ENCODE assay signal across 8 mouse cellular contexts in genomic region chr6:124321481-124322475, GRCm38 (mm10). TPM values are rescaled to one million over a fixed set of nuclear protein-coding genes. Genes with fewer than 3 reads are reported as not detected.
A peak's percentile ranks its signal among the peaks of the same experiment; 100 is the strongest.
DNase-seq lines count a peak whose midpoint lies in the region; ATAC-seq and TF ChIP-seq lines count a peak whose summit lies in the region.

No protein-coding gene starts in this region.

- intact Hi-C loops in left cerebral cortex, adult 2 months (cut with DNase I): no loop called here

- TF ChIP-seq POLR2A in bone marrow macrophage, adult 2 months (IDR thresholded peaks at IDR 0.05; ENCODE audit: borderline replicate concordance, low read depth, low read length): no peak

- WGBS in kidney, postnatal 0 days: 69% methylated on average over 16 of the region's 16 CpGs
- WGBS in kidney, embryonic 15.5 days: 77% methylated on average over 16 of the region's 16 CpGs
- WGBS in hindbrain, postnatal 0 days: 69% methylated on average over 16 of the region's 16 CpGs

- no peak overlapping the region for H3K27ac ChIP-seq in kidney, postnatal 0 days
- H3K27ac ChIP-seq in kidney, embryonic 15.5 days: no peak overlapping the region
- 0 out of 2 replicates have a peak overlapping the region, but pooled peaks have one; percentile 10 for H3K27ac ChIP-seq in bone marrow macrophage, adult 2 months (ENCODE audit: insufficient read depth, low read depth, low read length)
- no peak overlapping the region for H3K27ac ChIP-seq in left cerebral cortex, adult 2 months
- no peak overlapping the region for H3K27ac ChIP-seq in hindbrain, postnatal 0 days

- ATAC-seq in kidney, postnatal 0 days (replicated peaks; ENCODE audit: low FRiP score, low read depth): 0 out of 2 replicates have a peak, but pooled peaks have one; percentile 36
- no peak for ATAC-seq in kidney, embryonic 15.5 days (replicated peaks; ENCODE audit: low FRiP score)
- no peak for ATAC-seq in hindbrain, postnatal 0 days

- peak; percentile 30 for DNase-seq in kidney, postnatal 0 days (ENCODE audit: low spot score)
- DNase-seq in left cerebral cortex, adult 2 months (ENCODE audit: extremely low spot score in 1 of 2, low spot score in 2 of 2): peak; percentile 56 to 64
- DNase-seq in spleen, postnatal 36 days (ENCODE audit: low spot score in 2 of 2): peak; percentile 21 to 25
- DNase-seq in hindbrain, postnatal 0 days (ENCODE audit: low spot score): no peak
- no peak for DNase-seq in adrenal gland, postnatal 25 days
- no peak for DNase-seq in lung, adult 18-20 months

- TF ChIP-seq CTCF in kidney, postnatal 0 days (IDR thresholded peaks at IDR 0.05; ENCODE audit: low read depth): no peak
- TF ChIP-seq CTCF in bone marrow macrophage, adult 2 months (IDR thresholded peaks at IDR 0.05; ENCODE audit: low read depth, low read length): no peak
- TF ChIP-seq CTCF in left cerebral cortex, adult 2 months (IDR thresholded peaks at IDR 0.05): no peak
- TF ChIP-seq CTCF in hindbrain, postnatal 0 days (IDR thresholded peaks at IDR 0.05; ENCODE audit: low read depth): no peak

- no peak overlapping the region for H3K9ac ChIP-seq in kidney, postnatal 0 days (ENCODE audit: low read depth, low read length)
- H3K9ac ChIP-seq in kidney, embryonic 15.5 days: no peak overlapping the region
- no peak overlapping the region for H3K9ac ChIP-seq in hindbrain, postnatal 0 days (replicated peaks; ENCODE audit: low read length)

- no peaks in the 10 kb centered on the region for H3K27me3 ChIP-seq in kidney, postnatal 0 days (ENCODE audit: insufficient read depth, low read length)
- H3K27me3 ChIP-seq in kidney, embryonic 15.5 days: no peaks in the 10 kb centered on the region
- no peaks in the 10 kb centered on the region for H3K27me3 ChIP-seq in hindbrain, postnatal 0 days (ENCODE audit: insufficient read depth, low read length)

- no peaks in the 10 kb centered on the region for H3K9me3 ChIP-seq in kidney, postnatal 0 days (replicated peaks; ENCODE audit: low read length)
- H3K9me3 ChIP-seq in kidney, embryonic 15.5 days (replicated peaks): no peaks in the 10 kb centered on the region
- no peaks in the 10 kb centered on the region for H3K9me3 ChIP-seq in hindbrain, postnatal 0 days (ENCODE audit: low read length)

- H3K4me3 ChIP-seq in kidney, postnatal 0 days (replicated peaks; ENCODE audit: low read depth, low read length): no peak overlapping the region
- no peak overlapping the region for H3K4me3 ChIP-seq in kidney, embryonic 15.5 days (replicated peaks)
- H3K4me3 ChIP-seq in bone marrow macrophage, adult 2 months (ENCODE audit: insufficient read depth, low read length): peak overlapping the region; percentile 47
- H3K4me3 ChIP-seq in left cerebral cortex, adult 2 months: no peak overlapping the region
- no peak overlapping the region for H3K4me3 ChIP-seq in hindbrain, postnatal 0 days (ENCODE audit: low read length)

- no peaks in the 10 kb centered on the region for H3K36me3 ChIP-seq in kidney, postnatal 0 days (ENCODE audit: insufficient read depth, low read length)
- no peaks in the 10 kb centered on the region for H3K36me3 ChIP-seq in kidney, embryonic 15.5 days
- no peaks in the 10 kb centered on the region for H3K36me3 ChIP-seq in hindbrain, postnatal 0 days (ENCODE audit: insufficient read depth, low read length)

- 0 out of 2 replicates have a peak overlapping the region, but pooled peaks have one; percentile 21 for H3K4me2 ChIP-seq in kidney, postnatal 0 days (ENCODE audit: low read length)
- H3K4me2 ChIP-seq in kidney, embryonic 15.5 days: no peak overlapping the region
- no peak overlapping the region for H3K4me2 ChIP-seq in hindbrain, postnatal 0 days (ENCODE audit: low read depth, low read length)

- H3K4me1 ChIP-seq in kidney, postnatal 0 days (replicated peaks; ENCODE audit: insufficient read depth, low read length): no peaks in the 10 kb centered on the region
- no peaks in the 10 kb centered on the region for H3K4me1 ChIP-seq in kidney, embryonic 15.5 days
- peaks cover 8% of the 10 kb centered on the region for H3K4me1 ChIP-seq in bone marrow macrophage, adult 2 months (ENCODE audit: control insufficient read depth, insufficient read depth, low read length)
- H3K4me1 ChIP-seq in hindbrain, postnatal 0 days (ENCODE audit: insufficient read depth, low read length): no peaks in the 10 kb centered on the region

RNA-seq across cellular contexts. Expression of gene Cd163, which starts 17.3 kb away (rescaled TPM):
- 0.75 and 0.88 TPM in 2 replicates for polyA plus RNA-seq in kidney, postnatal 0 days (2015; fragmentation: Nextera tagmentation; extraction: Ambion mirVana)
- 0.38 and 0.40 TPM in 2 replicates for polyA plus RNA-seq in kidney, embryonic 15.5 days (2015; fragmentation: Nextera tagmentation; extraction: Ambion mirVana)
- polyA plus RNA-seq in bone marrow macrophage, adult 2 months (2012; ENCODE audit: insufficient read depth, insufficient read length, missing spikeins): 1.8 and 2.3 TPM in 2 replicates
- total RNA-seq in left cerebral cortex, adult 2 months (2021): 1 to 10 TPM; 2.7 to 3.6 TPM
- total RNA-seq in hindbrain, postnatal 0 days (2014; rRNA removed): 0.54 and 1.5 TPM in 2 replicates
- 1.7 and 2.1 TPM in 2 replicates for polyA plus RNA-seq in hindbrain, postnatal 0 days (2015; fragmentation: Nextera tagmentation; extraction: Ambion mirVana)
- total RNA-seq in adrenal gland, postnatal 25 days (2021): 3.9 and 4.9 TPM in 2 replicates

Comparison
In these comparisons a context has a peak if more than half of its experiments do, and no peak if none do; other contexts are left out.
1. DNase-seq: peak in kidney, postnatal 0 days (single experiment), left cerebral cortex, adult 2 months (2 of 2) and spleen, postnatal 36 days (2 of 2); none in hindbrain, postnatal 0 days (single experiment), adrenal gland, postnatal 25 days (single experiment) and lung, adult 18-20 months (0 of 2).